Mouse (Mus musculus) brain, embryonic 14.5 days (tissue): ENCODE measurements around the gene Rfx3. TPM values are rescaled to one million over a fixed set of nuclear protein-coding genes. Genes with fewer than 3 reads are reported as not detected.

Experiments used
- DNase-seq: peaks from one replicate; pipeline ENCODE4 v3.0.0-alpha.2; 2011; ENCODE audit warnings: low read depth
- CTCF ChIP-seq: fragments of 200-500 bp; IDR thresholded peaks from 2 replicates; pipeline ENCODE4 v1.5.1; 2012; ENCODE audit warnings: inconsistent platforms, mild to moderate bottlenecking, moderate library complexity, borderline replicate concordance; ENCODE audit not compliant: insufficient read depth, insufficient read length; ENCODE audit errors: extremely low read depth
- POLR2A ChIP-seq: fragments of 200-500 bp; IDR thresholded peaks from 2 replicates; pipeline ENCODE4 v1.6.1; 2012; ENCODE audit warnings: mild to moderate bottlenecking, inconsistent platforms, borderline replicate concordance; ENCODE audit not compliant: poor library complexity, insufficient read depth, insufficient read length, severe bottlenecking; ENCODE audit errors: extremely low read depth
- polyA plus RNA-seq: library from polyadenylated mRNA; depleted of rRNA; stranded (reverse); fragments of >200 nt; gene quantifications from 2 replicates; pipeline ENCODE4 v1.2.3, GENCODE M21; 2012; rRNA removed

Gene Rfx3
- polyA plus RNA-seq, result 16.8 and 21.4 TPM in 2 replicates

GRCm38 (mm10) chr19:28010471-28011395, at the start of gene Rfx3:
Gene Rfx3, minus strand, starts transcription at chr19:28011166.
- TF ChIP-seq POLR2A, result peak; percentile 32; the same call in 1 of the 2 replicates
- no peak for TF ChIP-seq CTCF
- DNase-seq, result peak; percentile 97

GRCm38 (mm10) chr19:28052058-28052457, 41.1 kb upstream of the Rfx3 start:
- DNase-seq, result no peak
- no peak for TF ChIP-seq POLR2A
- TF ChIP-seq CTCF, result no peak

- DNase-seq, result no peak
- TF ChIP-seq CTCF, result no peak
- TF ChIP-seq POLR2A, result no peak
These were observed 40.6 kb upstream of the Rfx3 start for GRCm38 (mm10) chr19:28051571-28051970.

GRCm38 (mm10) chr19:28049280-28049679, 38.3 kb upstream of the Rfx3 start:
- DNase-seq, result no peak
- no peak for TF ChIP-seq POLR2A
- TF ChIP-seq CTCF, result no peak

GRCm38 (mm10) chr19:28046806-28047205, 35.8 kb upstream of the Rfx3 start:
- TF ChIP-seq CTCF (no peak), POLR2A (no peak)
- no peak for DNase-seq

GRCm38 (mm10) chr19:28044950-28045349, 34.0 kb upstream of the Rfx3 start:
- DNase-seq, result no peak

GRCm38 (mm10) chr19:28011718-28012499, 943 bp upstream of the Rfx3 start:
- peak; percentile 84 for DNase-seq
- TF ChIP-seq POLR2A (0 out of 2 replicates have a peak, but pooled peaks have one; percentile 14), CTCF (no peak)

More at GRCm38 (mm10) chr19:28044950-28045349, 34.0 kb upstream of the Rfx3 start:
- TF ChIP-seq POLR2A (no peak), CTCF (no peak)

- peak; percentile 87; the same call in 1 of the 2 replicates for TF ChIP-seq POLR2A
- no peak for TF ChIP-seq CTCF
- DNase-seq, result peak; percentile 99
These were observed 391 bp upstream of the Rfx3 start for GRCm38 (mm10) chr19:28011396-28011717.

- TF ChIP-seq POLR2A, result no peak
- TF ChIP-seq CTCF, result no peak
- DNase-seq, result peak; percentile 80
These were observed 1.2 kb downstream of the Rfx3 start for GRCm38 (mm10) chr19:28009587-28010281.

- DNase-seq, result no peak
- TF ChIP-seq POLR2A (no peak), CTCF (no peak)
These were observed 6.8 kb downstream of the Rfx3 start for GRCm38 (mm10) chr19:28004190-28004589.

GRCm38 (mm10) chr19:28003474-28003873, 7.5 kb downstream of the Rfx3 start:
- TF ChIP-seq POLR2A, result no peak
- no peak for TF ChIP-seq CTCF
- peak; percentile 35 for DNase-seq

- TF ChIP-seq POLR2A (no peak), CTCF (no peak)
- no peak for DNase-seq
These were observed 8.3 kb downstream of the Rfx3 start for GRCm38 (mm10) chr19:28002708-28003107.

- no peak for DNase-seq
- no peak for TF ChIP-seq CTCF
- no peak for TF ChIP-seq POLR2A
These were observed 18.2 kb downstream of the Rfx3 start for GRCm38 (mm10) chr19:27992800-27993199.

- TF ChIP-seq POLR2A (no peak), CTCF (no peak)
- DNase-seq, result peak; percentile 84
These were observed 22.2 kb downstream of the Rfx3 start for GRCm38 (mm10) chr19:27988746-27989145.
